Mouse (Mus musculus): ENCODE data around the gene Ubxn11.

DNA sequence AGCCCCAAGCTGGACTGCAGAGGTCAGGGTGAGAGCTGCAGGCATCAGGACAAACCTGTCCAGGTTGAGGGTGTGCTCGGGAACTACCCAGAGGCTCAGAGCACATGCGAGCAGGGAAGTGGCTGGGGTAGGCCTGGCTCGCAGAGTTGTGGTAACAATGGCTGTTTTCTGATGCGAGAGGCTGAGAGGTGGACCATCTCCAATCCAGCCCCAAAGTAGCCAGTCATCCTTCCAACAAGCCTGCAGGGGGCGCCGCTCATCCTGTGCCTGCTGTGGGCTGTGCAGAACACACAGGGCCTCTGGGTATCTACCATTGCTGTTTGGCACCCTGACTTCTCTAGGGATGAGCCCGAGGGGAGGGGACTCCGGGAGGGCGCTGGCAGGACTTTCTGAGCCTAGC is 17.3 kb downstream of the Ubxn11 start:
- TF ChIP-seq POLR2A (IDR thresholded peaks at IDR 0.05; ENCODE audit: borderline replicate concordance, extremely low read depth, insufficient read depth, insufficient read length, poor library complexity, severe bottlenecking): no peak
- TF ChIP-seq CTCF (IDR thresholded peaks at IDR 0.05; ENCODE audit: borderline replicate concordance, extremely low read depth, insufficient read depth, insufficient read length): peak; percentile 56
